Mouse (Mus musculus) adrenal gland, adult (tissue): ENCODE measurements around the gene Foxq1.

Experiments
- DNase-seq, 2 experiments: peaks; one replicate each; pipeline ENCODE4 v3.0.0; 2022 to 2023; ENCODE audit warnings: low spot score in 1 of 2; ENCODE audit not compliant: inconsistent age in 2 of 2

Gene Foxq1

DNA sequence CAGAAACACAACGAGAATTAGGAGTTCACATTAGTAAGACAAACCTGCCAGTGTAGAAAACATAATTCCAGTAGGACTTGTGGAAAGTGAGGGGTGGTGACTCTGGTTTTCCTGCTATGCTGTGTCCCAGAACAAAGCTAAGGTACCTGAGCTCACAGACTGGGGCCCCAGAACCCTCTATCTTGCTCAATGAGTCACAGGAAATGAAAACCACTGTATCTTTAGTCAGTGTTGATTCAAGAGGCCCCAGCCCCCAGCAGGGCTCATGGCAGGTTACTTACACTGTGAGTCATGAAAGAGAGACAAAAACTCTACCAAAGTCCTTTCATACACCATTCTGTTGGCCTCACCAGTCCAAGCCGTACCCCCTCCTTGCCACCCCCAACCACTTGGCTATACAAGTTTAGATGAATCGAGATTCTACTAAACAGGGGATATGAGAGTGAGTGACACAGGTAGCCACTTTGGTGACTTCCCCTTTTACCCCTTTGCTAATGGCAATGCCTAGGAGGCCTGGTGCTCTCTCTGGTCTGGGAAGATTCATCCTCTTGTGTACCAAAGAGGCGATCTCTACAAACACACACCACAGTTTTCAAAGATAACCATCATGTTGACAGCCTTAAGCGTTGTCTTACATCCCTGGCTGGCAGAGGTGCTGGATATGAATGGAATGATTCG is 11.8 kb downstream of the Foxq1 start:
- DNase-seq = no peak

DNA sequence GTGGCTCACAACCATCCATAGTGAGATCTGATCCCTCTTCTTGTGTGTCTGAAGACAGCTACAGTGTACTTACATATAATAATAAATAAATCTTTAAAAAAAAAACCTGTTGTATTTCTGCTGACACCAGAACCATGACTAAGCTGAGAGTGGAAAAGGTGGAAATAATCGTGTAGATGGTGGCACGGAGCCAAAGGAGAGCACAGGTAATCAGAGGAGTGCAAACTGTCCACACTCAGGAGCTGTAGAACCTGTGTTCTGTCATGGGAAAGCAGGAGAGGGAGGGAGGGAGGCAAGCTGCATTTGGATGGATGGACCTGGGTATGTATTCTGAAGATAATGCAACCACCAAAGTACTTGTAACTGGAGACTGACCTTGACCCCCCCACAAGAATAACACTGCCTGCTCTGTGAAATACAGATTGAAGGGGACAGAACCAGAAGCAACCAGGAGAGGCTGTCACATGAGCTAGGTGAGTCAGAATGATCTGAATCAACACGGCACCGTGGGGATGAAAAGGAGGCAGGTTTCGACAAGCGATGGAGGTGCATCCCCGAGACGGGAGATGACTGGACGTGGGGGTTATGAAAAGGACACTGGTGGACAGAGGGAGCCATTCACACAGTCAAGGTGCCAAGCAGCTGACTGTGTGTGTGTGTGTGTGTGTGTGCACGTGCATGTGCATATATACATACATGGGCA is 17.0 kb downstream of the Foxq1 start:
- DNase-seq = no peak

DNA sequence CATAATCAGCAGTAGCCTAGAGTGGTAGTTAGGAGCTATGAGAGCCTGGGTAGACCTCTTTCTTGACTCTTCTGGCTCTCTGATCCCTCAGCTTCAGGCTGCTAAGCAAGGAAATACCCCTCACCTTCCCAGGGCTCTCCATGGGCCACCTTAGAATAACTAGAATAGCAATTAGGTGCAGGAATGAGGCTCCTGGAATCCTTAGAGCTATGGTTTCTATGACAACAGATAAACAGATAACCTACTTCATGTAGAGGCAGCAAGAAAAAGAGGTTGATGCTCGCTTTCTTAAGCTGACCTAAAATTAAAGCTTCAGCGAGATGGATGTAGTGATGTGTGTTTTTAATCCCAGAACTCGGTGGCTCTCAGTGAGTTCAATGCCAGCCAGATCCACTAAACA is 18.7 kb downstream of the Foxq1 start:
- no peak for DNase-seq

DNA sequence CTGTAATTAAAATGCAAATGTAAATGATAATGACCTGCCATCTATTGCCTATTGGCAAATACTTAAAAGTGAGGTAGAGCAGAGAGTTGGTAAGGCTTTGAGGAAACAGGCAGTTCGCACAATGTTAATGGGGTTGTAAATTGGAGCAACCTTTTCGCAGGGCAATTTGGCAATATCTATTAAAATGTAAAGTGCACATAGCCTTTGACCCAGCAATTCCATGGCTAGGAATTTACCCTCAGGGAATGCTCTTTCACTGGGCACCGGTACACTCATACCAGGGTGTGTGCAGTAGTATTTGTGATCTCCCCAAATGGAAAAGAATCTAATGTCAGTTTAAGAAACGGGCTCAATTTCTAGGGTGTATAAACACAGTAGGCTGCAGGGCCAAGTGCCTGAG is 20.8 kb downstream of the Foxq1 start:
- DNase-seq = no peak

DNA sequence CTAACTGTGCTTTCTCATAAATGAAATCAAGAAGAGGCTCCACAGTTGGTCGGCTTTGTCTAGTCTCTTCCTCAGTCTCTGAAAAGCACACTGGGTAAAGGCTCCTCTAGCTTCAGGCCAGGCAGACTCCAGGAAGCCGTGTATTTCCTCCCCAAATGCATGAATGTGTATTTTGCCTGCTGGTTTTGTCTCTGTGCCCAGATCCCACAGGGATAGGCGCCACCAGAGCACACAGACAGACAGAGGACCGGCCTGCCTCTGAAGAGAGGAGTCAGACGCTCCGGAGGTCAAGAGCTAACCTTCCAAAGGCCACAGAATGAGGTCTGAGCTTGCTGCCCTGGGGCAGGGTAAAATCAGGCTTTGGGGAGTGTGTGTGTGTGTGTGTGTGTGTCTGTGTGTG is 21.6 kb downstream of the Foxq1 start:
- no peak for DNase-seq

DNA sequence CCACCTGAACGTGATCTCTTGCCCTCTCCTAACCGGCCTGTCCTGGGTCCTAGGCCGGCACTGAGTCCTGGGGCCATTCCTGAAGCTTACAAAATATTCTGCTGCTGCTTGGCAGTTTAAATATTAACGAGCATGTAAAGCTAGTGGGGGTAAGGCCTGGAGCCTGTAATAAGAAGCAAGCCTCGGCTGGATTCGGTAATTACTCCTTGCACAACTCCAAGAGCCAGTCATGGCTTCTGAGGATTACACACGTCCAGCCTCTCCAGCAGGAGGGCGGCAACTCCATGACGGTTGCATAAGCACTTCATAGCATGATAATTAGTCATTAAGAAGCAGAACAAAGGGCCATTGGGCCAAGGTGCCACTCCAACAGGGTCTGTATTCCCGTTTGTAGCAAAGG is 22.5 kb downstream of the Foxq1 start:
- DNase-seq = no peak

DNA sequence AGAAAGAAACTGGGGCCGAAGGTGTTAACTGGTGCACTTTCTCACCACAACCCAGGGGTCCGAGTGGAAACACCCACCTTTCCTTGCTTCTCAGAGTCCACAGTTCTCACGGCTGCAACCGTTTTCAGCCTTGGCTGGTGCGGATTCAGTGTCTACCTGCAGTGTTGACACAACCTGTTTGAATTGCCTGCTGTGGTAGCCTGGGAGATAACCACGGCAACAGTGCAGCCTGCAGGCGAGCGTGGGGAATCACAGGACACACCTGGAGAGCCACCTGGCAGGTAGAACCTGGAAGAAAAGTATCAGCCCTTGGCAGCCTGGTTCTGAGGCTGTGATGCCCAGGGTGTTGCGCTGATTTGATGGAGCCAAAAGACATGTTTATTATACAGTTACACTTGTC is 23.9 kb downstream of the Foxq1 start:
- DNase-seq = no peak

DNA sequence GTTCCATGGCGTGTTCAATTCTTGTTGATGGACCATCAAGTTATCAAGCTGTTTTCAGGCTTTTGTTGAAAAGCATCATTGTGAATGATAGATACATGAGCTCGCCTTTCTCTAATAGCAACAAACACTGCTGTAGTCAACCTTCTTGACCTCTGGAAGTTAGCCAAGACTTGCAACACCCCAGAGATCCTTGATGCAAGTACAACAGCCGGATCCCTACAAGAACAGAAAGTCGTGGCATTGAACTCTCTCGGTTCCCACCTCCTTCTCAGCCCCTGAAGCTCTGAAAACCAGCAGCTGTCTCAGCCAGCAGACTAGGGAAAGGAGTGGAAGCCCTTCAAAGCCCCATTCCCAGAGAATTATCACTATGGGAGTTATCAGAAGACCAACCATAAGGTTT is 31.4 kb downstream of the Foxq1 start:
- peak in 1 of 2 experiments; percentile 71 for DNase-seq

DNA sequence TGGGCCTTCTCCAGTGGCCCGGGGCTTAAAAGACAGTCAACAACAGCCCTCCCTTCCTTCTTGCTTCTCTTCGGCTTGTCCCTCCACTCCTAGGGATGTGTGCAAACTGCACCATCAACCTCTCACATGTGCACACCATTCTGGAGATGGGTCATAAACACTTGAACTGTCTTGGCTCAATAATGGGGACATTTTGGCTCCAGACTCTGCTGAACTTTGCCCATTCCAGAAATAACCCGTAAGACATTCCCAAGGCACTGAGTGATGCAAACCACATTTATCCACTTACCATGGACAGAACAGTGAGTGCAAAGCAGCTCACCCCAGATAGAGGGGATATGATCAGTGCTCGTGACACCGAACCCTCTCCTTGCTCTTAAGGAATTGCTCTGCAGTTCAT is 43.6 kb downstream of the Foxq1 start:
- no peak for DNase-seq

DNA sequence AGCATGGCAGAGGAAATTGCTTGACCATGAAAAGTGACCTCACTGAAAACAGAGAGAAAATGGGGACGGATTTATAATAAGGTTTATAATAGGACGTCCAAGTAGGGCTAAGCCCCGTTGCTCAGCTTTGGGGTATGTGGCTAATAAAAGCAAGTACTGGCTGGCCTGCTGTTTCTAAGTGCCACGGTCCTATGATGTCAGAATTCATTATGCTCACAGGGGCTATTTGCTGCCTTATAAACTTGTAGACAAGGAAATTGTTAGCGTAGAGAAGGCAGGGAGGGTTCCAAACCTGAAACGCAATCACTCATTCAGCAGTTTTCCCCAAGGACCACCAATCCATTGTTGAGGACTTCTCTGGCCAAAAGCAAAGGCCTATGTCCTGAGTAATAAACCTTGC is 48.0 kb downstream of the Foxq1 start:
- no peak for DNase-seq
